Mouse (Mus musculus): ENCODE data around the gene Gtpbp8. TPM values are rescaled to one million over a fixed set of nuclear protein-coding genes. Genes with fewer than 3 reads are reported as not detected.
A peak's percentile ranks its signal among the peaks of the same experiment; 100 is the strongest.

Gene Gtpbp8
- polyA plus RNA-seq, 1 experiment from 2014 or later = 28.0 TPM

GRCm38 (mm10) chr16:44725286-44726223 is 20.6 kb downstream of the Gtpbp8 start:
- peak; percentile 74 for DNase-seq (ENCODE audit: low spot score)

- DNase-seq (ENCODE audit: low spot score) = no peak
These were observed 21.3 kb downstream of the Gtpbp8 start for GRCm38 (mm10) chr16:44724847-44725246.

GRCm38 (mm10) chr16:44724083-44724787 is 21.9 kb downstream of the Gtpbp8 start, which contains the start of gene Nepro:
Nepro (plus strand) TSS chr16:44724301.
- peak; percentile 84 for DNase-seq (ENCODE audit: low spot score)

- DNase-seq (ENCODE audit: low spot score) = no peak
These were observed 23.5 kb downstream of the Gtpbp8 start for GRCm38 (mm10) chr16:44722666-44723065.

GRCm38 (mm10) chr16:44720518-44720917 is 25.6 kb downstream of the Gtpbp8 start:
- DNase-seq (ENCODE audit: low spot score) = peak; percentile 30

GRCm38 (mm10) chr16:44719349-44719748 is 26.8 kb downstream of the Gtpbp8 start:
- no peak for DNase-seq (ENCODE audit: low spot score)

GRCm38 (mm10) chr16:44717838-44718237 is 28.3 kb downstream of the Gtpbp8 start:
- DNase-seq (ENCODE audit: low spot score) = no peak

GRCm38 (mm10) chr16:44717141-44717634 is 29.0 kb downstream of the Gtpbp8 start:
- DNase-seq (ENCODE audit: low spot score) = no peak

- peak; percentile 30 for DNase-seq (ENCODE audit: low spot score)
These were observed 29.6 kb downstream of the Gtpbp8 start for GRCm38 (mm10) chr16:44716305-44717140.

- DNase-seq (ENCODE audit: low spot score) = no peak
These were observed 42.7 kb downstream of the Gtpbp8 start for GRCm38 (mm10) chr16:44703458-44703857.

- no peak for DNase-seq (ENCODE audit: low spot score)
These were observed 43.9 kb downstream of the Gtpbp8 start for GRCm38 (mm10) chr16:44702272-44702671.

- no peak for DNase-seq (ENCODE audit: low spot score)
These were observed 45.0 kb downstream of the Gtpbp8 start for GRCm38 (mm10) chr16:44701155-44701554.

- no peak for DNase-seq (ENCODE audit: low spot score)
These were observed 48.5 kb downstream of the Gtpbp8 start for GRCm38 (mm10) chr16:44697473-44698205.

- DNase-seq (ENCODE audit: low spot score) = no peak
These were observed 50.1 kb downstream of the Gtpbp8 start for GRCm38 (mm10) chr16:44695859-44696620.

- DNase-seq (ENCODE audit: low spot score) = no peak
These were observed 50.8 kb downstream of the Gtpbp8 start for GRCm38 (mm10) chr16:44695214-44695858.

- DNase-seq (ENCODE audit: low spot score) = no peak
These were observed 52.5 kb downstream of the Gtpbp8 start for GRCm38 (mm10) chr16:44693695-44694094.

- DNase-seq (ENCODE audit: low spot score) = no peak
These were observed 53.6 kb downstream of the Gtpbp8 start for GRCm38 (mm10) chr16:44692541-44692940.

GRCm38 (mm10) chr16:44691561-44692141 is 54.5 kb downstream of the Gtpbp8 start:
- peak; percentile 30 for DNase-seq (ENCODE audit: low spot score)

GRCm38 (mm10) chr16:44691066-44691465 is 55.1 kb downstream of the Gtpbp8 start:
- DNase-seq (ENCODE audit: low spot score) = no peak

Measured in thymus, postnatal 0 days (tissue).